Mouse (Mus musculus) left cerebral cortex, adult 9 months (tissue): ENCODE data around the gene Fads3.
A peak's percentile ranks its signal among the peaks of the same experiment; 100 is the strongest.

Experiments used
- DNase-seq, 2 experiments: peaks; one replicate each; pipeline ENCODE4 v3.0.0; 2022; ENCODE audit warnings: low spot score in 2 of 2

Gene Fads3

DNA sequence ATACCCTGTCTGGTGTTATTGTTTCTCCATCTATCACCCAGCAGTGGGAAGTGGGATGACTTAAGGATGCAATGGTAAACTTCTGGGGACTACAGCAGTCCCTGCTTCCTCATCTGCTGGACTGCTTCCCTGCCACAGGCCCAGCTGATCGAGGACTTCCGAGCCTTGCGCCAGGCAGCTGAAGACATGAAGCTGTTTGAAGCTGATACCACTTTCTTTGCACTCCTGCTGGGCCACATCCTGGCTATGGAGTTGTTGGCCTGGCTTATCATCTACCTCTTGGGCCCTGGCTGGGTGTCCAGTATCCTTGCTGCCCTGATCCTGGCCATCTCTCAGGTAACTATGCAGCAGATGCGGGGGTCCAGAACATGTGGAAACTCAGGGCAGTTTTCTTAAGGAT lies 11.3 kb downstream of the Fads3 start:
- no peak for DNase-seq

DNA sequence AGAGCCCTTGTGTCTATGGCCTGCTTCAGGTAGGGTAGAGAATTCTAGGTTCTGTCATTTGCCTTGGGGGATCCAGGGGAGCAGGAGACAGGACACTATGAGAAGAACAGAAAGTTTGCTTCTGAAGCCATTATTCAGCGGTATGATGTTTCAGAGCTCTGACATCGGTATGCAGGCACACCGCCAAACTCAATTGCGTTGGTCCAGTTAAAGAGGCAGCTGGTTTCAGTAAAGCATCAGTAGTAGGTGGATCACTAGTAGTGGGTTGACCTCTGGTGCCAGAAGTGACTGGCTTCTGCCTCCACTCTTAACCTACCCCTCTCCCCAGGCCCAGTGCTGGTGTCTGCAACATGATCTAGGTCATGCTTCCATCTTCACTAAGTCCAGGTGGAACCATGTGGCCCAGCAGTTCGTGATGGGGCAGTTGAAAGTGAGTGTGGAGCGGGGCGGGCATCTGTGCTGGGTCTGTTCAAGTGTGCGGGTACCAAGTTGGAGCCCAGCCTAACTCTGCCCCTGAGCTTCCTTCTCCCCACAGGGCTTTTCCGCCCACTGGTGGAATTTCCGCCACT lies 12.4 kb downstream of the Fads3 start:
- no peak for DNase-seq

DNA sequence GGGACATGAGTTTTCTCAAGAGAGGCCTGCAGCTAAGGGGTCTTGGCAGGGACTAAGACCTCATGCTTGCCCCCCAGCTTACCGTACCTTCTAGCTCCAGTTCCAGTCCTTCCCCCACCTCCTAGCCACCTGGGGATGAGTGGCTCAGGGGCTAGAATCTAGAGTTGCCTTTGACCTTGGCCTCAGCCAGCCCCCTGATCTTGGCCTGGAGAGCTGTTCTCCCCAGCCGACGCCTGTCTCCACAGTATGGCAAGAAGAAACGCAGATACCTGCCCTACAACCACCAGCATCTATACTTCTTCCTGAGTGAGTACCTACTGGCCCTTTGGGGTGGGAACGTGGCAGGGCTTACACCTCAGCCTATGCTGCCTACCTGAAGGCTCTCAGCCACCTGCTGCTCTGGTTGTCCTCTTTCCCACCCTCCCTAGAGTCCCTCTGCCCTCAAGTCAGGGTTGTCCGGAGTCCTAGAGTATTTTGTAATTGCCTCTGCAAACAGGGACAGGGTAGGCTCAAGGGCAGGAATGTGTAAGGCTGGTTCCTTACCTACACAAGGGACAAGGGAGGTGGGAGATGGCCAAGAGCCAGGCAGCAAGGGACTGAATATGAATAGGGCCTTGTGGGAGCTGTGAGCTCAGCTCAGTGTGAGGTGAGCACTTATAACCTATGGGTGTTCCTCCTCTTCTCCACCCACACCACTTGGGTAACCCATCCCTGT lies 13.1 kb downstream of the Fads3 start:
- no peak for DNase-seq

DNA sequence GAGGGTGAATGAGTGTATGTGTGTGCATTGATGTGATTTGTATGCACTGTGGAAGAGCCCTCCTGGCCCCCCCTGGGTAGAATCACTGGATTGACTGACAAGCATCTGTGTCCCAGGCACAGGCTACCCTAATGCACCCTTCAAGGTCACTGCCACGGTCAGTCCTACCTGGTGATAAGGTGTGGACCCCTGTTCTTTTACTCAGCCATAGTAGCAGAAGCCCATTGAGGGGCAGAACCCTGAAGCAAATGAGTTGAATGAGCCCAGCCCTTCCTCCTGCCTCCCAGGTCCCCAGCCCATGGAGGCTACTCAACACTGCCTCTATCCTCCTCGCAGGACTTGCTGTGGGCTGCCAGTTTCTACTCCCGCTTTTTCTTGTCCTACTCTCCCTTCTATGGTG lies 13.9 kb downstream of the Fads3 start:
- DNase-seq = no peak

DNA sequence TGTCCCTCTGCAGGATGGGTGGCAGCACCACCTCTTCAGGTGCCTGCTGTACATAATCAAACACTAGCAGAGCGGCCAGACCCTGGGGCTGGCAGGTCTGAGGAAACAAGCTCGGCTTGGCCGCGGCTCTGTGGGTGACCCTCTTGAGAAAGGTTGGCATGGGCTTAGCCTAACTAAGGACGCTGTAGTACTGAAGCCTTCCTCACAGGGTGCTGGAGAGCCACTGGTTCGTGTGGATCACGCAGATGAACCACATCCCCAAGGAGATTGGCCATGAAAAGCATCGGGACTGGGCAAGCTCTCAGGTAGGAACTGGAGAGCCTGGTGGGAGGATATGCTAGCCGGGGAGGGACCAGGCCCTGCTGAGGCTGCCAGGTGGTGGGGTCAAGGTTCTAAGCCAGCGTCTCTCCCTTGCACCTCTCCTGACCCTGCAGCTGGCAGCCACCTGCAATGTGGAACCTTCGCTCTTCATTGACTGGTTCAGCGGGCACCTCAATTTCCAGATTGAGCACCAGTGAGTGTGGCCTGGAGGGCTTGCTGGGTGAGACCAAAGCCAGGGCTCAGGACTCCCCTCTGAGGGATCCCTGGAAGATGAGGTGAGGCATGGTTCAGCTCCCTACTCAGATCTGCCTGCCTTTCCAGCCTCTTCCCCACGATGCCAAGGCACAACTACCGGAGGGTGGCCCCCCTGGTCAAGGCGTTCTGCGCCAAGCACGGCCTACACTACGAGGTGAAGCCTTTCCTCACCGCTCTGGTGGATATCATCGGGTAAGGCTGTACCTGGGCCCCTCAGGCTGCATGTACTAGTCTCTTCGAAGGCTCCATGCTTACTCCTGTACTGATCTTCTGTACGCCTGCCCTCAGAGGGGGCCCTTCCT lies 14.7 kb downstream of the Fads3 start:
- DNase-seq = no peak

DNA sequence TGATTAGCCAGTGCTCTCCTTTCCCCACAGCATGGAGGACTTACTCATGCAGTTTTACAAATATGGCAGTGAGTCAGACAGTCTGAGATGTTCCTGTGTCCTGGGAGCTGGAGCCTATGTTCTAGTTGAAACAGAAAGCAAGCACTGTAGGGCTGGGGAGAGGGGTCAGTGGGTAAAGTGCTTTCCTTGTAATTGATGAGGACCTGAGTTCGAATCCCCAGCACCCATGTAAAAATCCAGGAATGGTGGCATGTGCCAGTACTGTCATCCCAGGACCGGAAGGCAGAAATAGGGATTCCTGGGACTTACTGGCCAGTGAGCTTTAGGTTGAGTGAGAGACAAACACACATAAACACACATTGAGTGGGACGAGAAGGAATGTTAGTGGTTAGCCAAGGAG lies 15.3 kb downstream of the Fads3 start:
- no peak for DNase-seq

DNA sequence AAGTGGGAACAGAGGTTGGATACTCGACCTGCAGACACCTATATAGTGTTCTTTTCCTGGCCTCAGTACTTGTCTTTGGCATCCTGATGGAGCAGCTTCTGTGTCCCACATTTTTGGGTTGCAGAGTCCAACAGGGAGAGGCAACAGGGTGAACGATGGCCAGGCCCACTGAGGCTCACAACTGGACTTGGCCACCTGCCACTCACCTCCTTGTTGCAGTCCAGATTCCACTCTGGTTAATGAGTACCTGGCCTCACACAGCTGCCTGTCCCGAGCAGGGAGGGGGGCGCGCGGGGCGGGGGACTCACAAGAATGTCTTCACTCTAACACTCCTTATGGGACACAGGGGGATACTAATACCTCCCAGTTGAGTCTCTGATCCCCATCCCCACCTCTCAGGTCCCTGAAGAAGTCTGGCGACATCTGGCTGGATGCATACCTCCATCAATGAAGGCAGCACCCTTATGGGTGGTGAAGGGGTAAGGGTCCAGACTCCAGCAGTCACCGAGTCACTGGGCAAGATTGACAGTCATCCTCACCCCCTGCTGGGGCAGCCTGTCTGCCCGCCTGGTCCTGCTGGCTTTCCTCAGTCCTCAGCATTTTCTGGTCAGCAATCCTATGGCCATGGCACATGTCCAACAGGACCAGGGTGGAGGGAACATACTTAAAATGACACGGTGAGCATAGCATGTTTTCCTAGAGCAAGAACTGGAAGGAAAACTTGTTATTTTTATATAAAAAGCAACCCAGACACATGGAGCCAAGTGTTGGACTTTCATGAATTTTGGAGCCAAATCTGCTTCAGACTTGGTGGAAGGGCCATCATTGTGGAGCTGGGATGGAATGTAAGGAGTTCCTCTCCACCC lies 16.4 kb downstream of the Fads3 start:
- DNase-seq = no peak

DNA sequence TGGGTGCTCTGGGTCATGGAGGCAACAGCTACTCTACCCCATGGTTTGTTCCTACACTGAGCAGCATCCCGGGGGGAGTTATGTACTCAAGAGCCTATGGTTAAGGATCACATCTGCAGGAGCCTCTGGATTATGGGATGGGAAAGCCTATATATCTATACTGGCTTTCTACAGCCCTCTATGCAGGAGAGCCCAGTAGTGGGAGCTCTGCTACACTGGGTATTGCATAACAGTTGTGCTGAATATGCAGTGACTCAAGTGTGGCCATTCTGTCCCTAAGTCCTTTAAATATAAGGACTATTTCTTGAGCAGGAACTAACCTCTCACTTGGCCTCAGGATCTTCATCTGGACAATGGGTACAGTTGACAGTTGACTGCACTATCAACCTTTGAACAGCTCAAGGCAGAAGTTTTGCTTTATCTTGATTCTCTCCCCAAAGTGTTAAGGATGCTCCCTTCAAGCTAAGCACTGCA lies 17.0 kb downstream of the Fads3 start:
- no peak for DNase-seq

DNA sequence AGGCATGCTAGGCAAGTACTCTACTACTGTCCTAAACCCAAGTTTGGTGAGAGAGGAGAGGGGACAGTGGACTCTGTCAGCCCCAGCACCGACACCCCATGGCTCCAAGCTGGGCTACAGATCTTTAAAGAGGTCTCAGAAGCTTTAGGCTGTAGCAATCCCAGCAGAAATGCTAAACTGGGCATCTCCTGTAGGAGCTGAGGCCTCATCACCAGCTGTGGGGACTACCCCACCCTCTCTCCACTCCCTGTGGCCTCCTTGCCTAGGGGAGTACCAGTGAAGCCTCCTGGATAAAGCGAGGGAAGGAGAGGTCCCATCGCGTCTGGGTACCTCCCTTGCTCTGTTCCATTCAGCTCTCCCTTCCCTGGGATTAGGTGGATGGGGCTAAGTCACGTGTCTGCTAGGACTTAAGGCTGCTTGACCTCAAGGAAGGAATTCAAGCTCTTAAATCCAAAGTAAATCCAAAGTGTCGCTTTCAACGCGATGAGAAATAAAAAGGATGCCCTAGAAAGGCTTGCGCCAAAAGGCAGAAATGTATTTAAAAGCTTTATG lies 17.6 kb downstream of the Fads3 start:
- DNase-seq = no peak

DNA sequence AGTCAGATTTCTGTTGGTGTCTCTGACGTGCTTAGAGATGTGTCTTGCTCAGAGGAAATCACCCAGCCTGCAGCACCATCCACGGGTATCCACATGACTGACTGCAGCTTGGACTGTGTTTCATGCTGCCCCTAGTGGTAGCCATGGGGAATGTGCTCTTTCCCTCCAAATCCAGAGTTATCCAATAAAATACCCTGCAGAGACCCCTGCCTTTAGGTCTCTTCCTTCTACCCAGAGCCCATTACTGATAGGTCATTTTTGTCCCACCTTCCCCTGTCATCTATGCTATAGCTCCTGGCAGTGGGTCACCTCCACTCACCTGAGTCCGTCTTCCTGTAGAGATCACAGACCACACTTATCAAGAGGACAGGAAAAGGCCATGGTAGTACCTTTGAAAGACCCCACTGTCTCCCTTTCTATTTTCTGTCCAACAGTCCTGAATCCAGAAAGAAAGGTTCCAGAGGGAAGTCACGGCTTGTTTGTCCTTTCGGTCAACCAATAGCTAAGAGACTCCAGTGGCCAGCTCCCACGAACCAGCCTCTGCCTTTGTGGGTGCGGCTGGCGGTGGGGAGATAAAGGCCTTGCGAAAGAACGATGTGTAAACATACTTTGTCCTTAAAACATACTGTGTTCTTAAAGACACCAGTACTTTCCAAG lies 18.7 kb downstream of the Fads3 start:
- peak in 1 of 2 experiments; percentile 55 for DNase-seq

DNA sequence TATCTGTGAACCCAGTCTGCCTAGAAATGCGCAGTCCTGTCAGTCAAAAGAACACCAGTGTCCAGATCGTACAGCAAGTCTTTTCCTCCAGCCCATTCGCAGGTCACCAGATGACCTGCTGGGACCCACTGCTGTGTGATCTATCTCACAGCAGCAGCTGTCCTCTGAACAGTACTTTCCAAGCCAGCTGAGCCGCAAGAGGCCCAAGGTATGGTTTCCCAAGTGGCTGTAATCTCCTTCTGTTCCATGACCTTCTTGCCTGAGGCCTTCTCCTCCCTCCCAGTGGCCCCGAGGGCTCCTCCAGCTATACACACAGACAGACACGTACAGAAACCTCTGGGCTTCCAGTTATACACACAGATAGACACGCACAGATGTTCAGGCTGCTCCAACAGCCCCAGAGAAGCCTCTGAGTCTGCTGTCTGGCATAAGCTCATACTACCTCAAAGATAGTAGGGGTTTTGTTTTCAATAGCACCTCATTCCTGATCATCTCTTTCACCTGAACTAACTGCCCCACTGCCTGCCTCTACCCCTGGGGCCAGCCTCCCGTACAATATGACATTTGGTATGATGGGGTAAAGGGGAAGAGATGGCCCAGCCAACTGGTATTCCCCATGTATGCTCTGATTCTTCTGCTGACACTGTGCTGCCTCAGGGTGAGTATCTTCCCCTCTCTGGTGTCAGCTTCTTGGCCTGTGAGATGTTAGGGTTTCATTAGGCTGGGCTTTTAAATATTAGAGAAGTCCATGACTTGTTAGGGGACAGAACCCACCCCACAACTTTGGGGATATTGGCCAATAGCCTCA lies 19.6 kb downstream of the Fads3 start:
- DNase-seq = no peak

DNA sequence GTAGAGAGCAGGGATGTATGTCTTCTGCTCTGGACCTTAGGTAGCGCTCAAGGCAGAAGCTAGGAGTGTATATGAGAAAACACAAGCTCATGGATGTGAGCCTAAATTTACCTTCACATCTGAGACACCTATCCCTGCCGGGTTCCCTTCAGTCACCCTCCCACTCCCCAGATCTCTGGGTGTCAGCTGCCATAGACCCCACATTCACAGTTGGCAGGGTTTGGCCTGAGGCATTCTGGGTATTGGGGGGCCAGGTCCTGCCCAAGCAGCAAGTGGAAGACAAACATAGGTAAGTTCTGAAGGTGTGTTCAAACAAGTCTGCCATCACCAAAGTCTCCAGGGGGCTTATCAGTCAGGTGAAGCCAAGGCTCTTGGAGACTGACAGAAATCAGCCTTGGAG lies 20.3 kb downstream of the Fads3 start:
- no peak for DNase-seq

DNA sequence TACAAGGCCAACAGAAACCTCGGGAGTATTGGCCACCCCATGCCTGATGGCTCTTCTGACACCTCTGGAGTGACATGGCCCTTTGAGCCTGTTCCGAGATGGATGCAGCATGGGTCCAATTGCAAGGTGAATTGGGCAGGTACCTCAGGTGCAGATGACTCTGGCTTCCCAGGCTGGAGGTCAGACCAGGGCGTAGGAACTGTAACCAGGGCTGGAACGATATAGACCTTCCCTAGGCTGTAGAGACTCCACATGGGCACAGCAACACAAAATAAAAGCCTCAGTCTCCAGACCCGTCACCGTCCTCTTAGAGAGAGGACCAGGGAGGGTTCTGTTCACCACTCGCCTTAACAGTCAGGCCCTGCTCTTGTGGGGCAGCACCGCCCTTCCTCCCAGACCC lies 20.9 kb downstream of the Fads3 start:
- no peak for DNase-seq

DNA sequence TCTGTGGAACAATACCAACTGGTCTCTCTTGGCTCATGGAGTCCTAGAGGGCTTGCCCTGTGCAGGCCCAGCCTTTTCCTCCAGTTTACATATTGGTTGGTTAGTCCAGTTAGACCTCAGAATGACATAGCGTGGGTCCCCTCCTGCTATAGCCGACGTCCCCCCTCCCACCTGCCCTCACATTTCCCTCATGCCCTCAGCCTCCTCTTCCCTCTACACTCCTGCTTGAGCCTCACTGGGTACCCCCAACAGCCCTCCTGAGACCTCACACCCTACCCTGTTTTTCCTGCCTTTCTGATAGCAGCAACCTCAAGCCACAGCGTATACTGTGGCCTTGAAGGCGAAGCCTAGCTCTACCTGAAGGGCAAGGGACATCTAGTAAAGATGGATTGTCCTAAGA lies 21.5 kb downstream of the Fads3 start:
- no peak for DNase-seq

DNA sequence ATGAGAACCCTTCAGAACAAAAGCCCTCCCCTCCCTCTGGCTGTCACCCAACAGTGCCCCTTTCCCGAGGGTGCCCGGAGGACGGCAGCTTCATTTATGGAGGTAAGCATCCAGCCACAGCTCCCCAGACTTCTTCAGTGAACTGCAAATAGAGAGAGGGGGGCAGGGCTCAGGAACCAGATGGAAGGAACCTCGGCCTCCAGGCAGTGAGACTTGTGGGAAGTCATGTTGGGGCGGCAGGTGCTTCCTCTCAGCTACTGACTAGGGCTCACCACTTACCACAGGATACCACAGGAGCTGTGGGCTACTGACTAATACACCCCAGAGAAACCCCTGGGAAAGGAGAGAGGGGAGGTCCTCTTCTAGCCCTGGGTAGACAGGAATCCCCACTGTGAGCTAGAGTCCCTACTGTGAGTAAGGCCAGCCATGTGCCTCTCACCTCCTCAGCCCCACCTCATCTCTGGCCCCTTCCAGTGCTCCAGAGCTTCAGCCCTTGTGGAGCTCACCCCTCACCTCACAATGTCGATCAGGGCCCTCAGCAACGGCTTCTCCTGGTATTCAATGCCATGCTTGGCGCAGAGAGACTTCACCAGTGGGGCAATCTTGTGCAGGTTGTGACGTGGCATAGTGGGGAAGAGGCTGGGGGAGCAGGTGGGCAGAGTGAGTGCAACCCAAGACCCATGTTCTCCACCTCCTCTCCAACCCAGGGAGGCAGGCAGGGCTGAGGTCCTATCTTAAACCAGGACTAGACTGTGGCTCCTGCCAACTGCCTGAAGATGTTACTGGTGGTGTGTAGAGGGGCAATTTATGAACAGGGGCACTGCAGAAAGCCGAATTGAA lies 23.0 kb downstream of the Fads3 start:
- peak in 1 of 2 experiments; percentile 32 for DNase-seq

DNA sequence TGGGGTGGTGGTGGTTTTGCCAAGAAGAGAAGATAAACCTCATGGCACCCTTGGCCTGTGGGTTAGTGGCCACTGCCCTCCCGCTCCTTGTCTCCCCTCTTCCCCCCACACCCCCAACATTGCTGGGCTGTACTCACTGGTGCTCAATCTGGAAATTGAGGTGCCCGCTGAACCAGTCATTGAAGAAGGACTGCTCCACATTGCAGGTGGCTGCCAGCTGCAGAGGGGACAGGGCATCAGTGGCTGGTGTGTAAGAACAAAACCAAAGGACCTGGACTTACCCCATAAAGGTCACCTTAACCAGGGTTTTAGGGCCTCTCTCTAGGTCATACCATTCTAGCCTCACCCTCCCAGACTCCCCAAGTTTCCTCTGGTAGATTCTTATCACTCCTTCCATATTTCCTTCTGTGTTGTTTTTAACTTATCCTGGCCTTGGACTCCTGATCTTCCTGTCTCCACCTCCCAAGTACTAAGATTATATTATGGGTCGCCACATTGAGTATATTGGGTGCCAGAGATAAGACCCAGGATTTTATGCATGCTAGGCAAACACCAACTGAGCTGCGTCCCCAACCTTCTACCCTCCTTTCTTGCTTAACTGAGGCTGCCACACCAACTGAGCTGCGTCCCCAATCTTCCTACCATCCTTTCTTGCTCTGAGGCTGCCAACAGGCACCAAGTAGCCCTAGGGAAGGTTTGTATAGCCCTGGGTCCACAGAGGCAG lies 24.3 kb downstream of the Fads3 start:
- no peak for DNase-seq

DNA sequence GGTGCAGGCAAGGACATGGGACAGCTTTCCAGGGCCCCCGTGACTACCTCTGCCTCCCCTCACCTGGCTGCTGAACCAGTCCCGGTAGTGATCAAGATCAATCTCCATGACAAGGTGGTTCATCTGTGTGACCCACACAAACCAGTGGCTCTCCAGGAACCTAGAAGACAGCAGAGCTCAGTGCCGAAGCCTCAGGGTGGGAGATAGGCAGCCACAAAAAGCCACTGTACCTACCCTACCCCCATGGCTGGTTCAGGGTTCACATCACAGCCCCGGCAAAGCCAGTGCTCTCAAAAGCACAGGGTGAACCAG lies 24.8 kb downstream of the Fads3 start:
- no peak for DNase-seq

DNA sequence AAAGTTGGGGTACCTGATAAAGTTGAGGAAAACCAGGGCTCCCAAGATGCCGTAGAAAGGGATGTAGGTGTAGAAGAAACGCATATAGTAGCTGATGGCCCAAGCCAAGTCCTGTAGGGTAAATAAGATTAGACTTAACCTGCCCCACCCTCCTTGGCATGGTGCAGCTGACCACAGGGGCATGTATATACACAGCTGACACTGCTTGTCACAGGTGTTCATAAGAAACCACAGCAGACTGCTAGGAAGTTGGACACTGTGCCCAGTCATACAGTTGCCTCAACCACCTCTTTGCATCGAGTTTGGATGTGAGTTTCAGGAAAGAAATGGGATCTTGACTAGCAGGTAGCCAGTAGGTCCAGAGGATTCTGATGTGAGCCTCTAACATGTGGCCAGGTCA lies 25.1 kb downstream of the Fads3 start:
- DNase-seq = no peak

DNA sequence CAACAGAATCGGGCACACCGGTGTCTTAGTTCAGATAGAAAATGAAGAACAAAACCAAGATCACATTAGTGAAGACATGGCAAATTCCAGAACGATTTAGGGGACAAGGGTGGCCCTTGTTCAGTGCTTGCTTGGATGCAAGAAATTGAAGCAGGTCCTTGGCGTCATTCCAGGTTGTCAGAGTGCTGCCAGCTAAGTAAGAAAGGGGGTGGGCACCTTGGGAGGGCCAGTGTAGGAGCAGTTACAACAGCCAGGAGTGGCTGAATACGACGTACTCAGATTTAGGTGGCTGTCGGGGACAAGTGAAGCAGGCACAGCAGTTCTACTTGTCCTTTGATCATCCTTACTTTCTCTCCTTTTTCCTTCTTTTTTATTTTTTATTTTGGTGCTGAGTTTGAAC lies 26.3 kb downstream of the Fads3 start:
- peak in 1 of 2 experiments; percentile 29 for DNase-seq
